Mouse (Mus musculus) layer of hippocampus, postnatal 25 days (tissue): ENCODE measurements around the gene Art3. TPM values are rescaled to one million over a fixed set of nuclear protein-coding genes. Genes with fewer than 3 reads are reported as not detected.

ENCODE experiments used
- DNase-seq, 2 experiments: peaks; one replicate each; pipeline ENCODE4 v3.0.0; 2022; ENCODE audit warnings: mixed read lengths in 2 of 2, low spot score in 1 of 2; ENCODE audit errors: extremely low spot score in 1 of 2
- total RNA-seq, 2 experiments: library from RNA; stranded (reverse); gene quantifications; 2 replicates each; pipeline ENCODE4 v1.2.3; 2021

Gene Art3
- total RNA-seq, 2 experiments from 2014 or later: 5.0 to 5.5 TPM

DNA sequence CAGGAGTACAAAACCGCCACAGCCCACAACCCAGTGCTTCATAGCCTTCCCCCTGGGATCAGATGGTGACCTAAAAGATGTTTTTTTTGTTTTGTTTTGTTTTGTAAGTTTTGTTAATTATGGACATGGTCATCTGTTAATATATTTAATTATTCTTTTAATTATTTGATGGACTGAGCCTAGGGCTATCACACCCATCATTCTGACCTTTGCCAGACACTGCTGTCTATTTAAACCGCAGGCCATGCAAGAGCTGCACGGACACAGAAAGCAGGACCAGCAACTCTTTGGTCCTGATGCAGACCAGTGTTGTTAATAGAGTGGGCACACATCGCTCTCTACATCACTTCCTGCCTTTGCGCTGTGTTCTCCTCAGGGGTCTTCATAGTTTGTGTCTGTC lies 78.9 kb downstream of the Art3 start:
- no peak for DNase-seq

DNA sequence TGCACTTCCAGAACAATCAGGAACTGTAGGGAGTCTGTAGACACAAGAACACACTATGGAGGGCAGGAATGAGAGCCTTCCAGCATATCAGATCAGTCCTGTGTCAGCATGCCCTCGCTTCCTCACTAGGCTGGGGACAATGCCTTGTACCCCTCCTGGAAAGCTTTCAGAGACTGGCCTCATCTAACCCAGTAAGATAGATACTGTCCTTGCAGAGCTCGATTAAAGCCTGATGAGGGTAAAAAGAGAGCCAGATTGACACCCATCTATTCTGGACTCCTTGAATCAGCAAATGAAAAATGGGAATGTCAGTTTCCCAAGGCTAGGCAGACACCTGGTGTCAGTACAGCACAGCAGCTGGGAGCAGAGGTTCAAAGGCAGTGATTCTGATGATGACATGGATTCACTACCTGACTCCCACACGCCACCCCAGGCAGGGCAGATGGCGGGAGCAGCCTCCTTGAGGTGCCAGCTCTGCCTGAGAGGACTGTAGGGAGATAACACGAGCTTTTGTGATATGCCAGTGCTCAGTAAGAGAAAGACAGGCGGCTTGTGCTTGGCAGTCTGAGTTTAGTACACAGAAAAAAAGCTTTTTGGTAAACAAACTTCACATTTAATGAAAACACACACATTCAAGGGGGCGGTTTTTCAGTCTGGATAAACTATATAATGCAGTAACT lies 80.0 kb downstream of the Art3 start:
- DNase-seq: no peak

DNA sequence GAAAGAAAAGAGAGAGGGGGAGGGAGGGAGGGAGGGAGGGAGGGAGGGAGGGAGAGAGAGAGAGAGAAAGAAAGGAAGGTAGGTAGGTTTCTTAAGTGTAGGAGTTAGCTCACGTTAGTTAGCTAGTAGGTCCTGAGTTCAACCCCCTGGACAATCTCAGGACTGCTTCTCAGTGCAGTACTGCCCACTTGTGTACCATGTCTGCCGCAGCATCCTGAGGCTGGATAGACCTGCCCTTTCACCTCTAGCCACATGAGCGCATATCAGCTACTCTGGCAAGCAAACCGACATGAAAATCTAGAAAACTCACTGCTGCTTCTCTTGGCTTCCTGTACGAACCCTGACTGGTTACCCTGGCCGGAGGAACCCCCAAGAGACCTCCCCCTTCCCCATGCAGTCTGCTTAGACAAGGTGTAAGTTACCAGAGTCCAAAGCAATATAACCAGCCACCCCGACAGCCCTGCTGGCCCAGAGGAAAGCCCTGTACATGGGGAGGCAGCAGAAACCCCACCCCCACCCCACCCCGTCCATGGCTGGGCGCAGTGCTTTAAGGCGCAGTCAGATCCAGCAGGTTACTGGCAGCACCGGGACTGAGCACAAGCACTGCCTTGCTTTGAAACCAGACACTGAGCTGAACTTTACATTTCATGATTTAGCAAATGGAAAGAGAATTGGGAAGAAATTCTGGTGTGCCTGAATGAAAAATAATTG lies 81.8 kb downstream of the Art3 start:
- no peak for DNase-seq

DNA sequence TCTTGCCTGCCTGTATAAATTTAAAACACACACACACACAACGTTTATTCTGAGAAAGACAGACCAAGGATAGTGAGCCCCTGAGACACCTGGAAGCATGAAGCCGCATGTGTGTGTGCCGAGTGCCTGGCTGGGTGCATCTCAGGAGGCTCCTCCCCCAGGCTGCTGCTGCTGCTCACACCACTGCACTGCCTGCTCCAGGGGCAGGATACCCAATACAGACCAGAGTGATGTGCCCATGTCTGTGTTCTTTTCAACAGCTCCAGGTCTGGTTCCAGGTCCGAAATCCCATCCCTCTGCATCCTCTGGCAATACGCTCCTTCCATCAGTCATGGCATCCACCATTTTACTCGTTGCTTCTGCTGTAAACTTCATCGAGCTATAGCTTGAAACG lies 82.4 kb downstream of the Art3 start:
- DNase-seq: no peak

DNA sequence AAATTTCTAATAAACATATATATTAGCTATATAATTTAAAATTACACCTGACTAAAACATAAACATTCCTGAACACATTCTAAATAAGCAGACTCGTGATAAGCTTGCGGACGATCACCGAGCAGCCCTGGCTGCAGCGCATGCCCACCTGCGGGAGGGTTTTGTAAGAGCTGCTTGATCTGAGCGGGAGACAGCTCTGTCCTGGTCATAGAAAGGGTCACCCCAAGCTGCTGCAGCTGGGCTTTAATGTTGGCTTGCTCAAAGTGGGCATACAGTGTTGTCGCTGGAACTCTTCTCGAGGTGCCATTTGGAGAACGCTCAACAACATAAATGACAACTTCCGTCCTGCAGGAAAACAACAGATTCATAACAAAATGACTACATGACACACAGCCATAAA lies 92.5 kb downstream of the Art3 start:
- DNase-seq: no peak

DNA sequence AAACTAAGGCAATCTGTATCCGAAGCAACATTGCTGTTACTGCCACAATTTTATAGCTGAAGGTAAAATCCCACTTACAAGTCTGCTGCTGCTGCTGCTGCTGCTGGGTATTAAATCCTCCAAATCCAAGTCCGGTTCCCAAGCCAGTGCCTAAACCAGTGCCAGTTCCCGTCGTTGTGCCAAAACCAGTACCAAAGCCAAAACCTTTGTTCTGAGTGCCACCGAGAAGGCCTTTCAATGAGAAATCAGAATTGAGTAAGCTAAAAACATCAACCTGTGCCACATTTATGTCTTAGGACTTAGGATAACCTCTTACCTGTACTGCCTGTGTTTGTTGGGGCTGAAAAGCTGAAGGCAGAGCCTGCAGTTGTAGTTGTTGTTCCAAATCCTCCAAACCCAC lies 99.1 kb downstream of the Art3 start:
- no peak for DNase-seq

DNA sequence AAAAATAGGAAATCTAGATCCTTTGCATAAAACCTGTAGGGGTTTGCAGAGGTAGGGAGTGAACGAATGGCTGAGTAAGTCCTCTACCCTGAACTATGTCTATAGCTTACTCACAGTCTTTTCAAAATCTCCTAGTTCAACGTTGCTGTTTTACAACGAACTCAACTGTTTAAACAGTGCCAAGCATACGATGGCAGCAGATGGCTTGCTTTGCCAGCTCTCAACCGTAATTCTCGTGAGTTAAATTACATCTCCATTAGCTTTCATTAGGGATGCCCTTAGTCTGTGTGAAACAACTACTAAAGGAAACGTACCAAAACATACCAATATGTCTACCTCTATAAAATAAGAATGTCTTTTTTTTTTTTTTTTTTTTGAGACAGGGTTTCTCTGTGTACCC lies 100.0 kb downstream of the Art3 start:
- DNase-seq: no peak

DNA sequence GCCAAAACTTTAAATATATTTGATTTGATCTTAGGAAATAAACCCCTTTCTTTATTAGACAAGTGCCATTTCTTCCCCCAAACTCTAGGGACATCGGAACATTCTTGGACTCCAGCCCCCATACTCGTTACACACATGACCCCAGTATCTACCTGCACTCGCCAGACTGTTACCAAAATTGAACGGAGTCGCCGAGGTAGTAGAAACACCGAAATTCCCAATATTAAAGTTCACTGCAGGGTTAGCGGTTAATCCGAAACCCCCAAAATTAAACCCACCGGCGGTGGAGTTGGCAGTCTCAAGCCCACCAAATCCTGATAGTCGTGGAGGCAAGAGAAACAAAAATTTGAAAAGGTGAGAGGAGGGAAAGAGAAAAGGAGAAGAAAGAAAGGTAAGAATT lies 102.4 kb downstream of the Art3 start:
- no peak for DNase-seq

DNA sequence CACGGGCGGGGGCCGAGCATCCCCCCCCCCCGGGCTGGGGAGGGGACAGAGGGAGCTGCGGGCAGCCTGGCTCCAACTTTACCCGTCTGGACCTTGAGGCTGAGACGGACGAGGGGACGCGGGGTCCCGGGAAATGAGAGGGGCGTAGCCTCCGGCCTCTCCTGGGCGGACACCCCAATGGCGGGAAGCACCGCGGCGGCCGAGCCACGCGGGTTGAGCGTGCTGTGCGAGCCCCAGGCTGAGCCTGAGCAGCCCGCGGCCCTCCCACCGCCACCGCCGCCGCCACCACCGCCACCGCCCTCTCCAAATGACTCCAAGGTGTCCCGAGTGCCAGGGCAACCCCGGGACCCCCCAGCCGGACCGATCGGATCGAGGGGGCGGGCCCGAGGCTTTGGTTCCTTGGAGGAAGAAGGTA lies 103.0 kb downstream of the Art3 start:
- DNase-seq: no peak

DNA sequence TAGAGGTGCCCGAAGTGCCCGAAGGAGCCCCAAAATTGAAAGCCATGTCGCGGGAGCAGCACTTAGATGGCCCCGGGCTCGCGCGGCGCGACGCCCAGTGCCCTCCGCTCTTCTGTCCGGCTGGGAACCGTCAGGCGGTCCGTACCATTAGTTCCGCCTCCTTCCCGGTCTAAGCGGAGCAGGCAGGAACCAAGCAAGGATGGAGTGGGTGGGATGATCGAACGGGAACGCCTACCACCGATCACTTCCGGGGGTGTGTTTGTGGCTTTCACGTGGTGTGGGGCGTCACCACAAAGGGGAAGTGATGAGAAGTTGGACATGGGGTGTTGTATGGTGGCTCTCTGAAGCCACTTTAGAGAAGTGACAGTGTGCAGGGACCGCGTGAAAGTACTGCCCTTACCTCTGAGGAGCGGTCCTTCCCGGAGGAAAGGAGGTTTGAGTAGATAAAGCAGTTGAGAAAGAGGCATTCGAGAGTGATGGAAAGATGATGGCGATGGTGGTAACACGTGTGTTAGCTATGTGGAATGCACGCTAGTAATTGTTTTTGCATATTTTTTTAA lies 103.5 kb downstream of the Art3 start, which contains the start of gene Nup54:
Nup54 (minus strand) TSS at position 195 of the 560 bp plus-strand sequence.
- peak; percentile 89 to 92 for DNase-seq

DNA sequence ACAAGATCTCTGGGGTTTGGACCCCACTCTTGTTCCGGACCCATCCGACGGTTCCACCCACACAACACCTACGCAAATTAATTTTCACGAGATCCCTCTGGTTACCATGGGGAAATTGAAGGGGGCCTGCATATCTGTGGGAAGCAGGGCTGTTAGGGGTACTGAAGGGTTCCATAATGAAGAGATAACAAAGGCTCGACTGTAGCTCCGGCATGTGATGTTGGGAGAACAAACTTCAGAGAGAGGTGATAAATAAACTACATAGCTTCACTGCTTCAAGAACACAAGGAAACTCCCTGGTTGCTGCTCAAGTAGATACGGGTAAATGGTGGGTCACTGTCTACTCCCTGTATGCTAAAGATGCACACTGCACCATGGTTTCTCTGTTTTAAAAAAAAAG lies 106.9 kb downstream of the Art3 start:
- no peak for DNase-seq

DNA sequence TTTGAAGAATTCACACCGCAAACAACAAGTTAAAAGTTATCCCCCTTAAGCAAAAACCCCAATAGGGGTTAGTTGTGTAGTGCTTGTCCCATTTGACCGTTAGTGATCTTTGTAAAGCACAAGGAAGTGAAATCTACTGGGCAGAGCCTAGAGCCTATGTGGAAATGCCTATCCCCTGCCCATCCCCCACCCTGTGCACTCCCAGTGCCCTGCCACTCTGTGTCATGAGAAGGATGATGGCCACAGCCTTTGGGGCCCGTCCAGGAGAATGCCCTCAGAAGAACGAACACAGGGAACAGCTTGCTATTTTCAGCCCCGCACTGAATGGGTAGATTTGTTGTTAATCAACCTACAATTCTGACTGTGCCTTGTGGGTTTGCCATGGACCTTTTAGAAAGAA lies 109.9 kb downstream of the Art3 start:
- DNase-seq: no peak

DNA sequence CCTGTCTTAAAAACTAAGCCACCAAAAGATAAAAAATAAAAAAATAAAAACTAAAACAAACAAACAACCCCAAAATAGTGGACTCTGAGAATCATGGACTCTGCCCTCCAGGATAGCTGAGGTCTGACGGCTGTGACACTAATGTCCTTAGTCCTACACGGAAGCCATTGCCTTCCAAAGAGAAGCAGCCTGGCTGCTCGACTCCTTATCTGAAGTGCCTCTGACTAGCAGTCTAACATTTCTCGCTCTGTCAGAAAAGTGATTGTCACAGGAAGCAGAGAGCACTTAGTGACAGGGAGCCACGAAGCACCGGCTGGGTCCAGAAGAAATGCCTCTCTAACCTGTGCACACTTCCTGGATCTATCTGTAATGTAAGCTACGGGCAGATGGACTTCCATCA lies 111.3 kb downstream of the Art3 start:
- no peak for DNase-seq

DNA sequence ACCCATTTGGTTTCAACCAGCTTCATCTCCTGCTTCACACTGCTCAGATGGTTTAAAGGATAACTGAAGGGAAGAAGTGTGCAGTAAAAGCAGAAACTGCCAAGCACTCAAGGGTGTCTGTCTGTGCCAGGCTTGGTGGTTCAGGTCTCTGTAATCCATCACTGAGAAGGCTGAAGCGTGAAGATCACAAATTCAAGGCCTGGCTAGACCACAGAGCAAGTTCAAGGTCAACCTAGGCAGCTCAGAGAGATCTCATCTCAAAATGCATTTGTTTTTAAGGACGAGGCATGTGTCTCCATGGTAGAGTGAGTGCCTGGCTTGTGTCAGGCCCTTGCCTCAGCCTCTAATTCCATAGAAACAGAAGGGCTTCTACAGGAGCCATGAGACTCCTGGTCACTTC lies 113.4 kb downstream of the Art3 start:
- no peak for DNase-seq

DNA sequence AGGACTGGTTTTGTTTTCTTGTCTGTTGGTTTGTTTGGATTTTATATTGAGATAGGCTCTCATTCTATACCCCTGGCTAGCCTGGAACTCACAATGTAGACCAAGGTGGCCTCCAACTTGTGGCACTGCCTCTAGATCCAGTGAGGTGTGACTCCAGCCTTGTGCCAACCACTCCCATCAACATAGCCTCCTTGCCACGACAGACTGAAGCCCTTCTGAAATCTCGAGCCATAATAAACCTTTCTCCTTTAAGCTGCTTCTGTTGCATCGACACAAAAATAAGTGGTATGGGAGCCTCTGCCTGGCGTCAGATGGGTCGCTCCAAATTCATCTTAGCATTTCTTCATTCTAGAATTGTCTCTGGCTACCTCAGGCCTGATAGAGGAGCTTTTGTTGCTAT lies 115.1 kb downstream of the Art3 start:
- DNase-seq: no peak

DNA sequence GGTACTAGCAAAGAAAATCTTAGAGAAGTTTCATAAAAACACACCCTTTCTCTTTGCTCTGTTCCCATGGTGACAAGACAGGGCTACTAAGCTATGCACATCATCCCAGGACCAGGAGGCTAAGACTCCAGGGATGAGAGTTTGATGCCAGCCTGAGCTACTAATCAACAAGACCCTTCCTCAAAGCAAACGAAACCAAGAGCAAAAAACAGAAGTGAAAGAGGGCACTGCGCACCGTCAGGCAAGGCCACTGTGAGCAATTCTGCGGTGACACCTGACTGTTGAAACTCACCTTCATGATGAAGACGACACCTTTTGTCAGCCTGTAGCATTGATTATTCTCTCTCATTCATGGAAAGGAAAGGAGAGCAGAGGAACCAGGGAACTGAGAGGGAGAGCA lies 121.2 kb downstream of the Art3 start:
- no peak for DNase-seq

DNA sequence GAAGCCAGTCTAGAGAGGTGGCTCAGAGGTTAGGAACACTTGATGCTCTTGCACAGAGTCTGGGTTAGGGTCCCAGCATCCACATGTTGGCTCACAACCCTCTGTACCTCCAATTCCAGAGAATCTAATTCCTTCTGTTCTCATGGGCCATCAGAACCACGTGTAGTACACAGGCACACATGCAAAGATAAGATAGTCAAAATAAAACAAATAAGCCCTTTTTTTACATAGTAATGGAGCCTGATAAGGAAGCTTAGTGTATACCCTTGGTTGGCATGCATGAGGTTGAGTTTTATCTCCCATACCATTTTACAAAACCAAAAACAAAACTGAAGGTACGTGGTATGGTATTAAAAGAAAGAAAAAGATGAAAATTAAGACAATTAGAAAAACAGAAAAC lies 125.8 kb downstream of the Art3 start:
- DNase-seq: no peak

DNA sequence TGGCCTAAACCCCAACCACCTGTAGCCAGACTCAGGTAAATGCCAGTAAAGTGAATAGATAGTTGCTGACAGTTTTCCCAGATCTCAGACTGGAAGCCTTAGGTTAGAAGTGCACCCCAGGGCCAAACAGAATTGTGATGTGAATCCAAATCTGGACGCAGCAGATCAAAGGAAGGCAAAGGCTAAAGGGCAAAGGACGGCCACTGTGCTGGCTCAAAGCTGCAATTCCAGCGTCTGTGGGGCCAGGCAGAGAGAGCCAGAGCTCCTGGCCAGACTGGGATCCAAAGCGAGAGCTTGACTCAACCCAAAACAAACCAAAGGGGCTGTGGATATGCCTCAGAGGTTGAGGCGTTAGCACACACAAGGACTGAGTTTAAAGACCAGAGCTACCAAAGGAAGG lies 127.1 kb downstream of the Art3 start:
- no peak for DNase-seq

DNA sequence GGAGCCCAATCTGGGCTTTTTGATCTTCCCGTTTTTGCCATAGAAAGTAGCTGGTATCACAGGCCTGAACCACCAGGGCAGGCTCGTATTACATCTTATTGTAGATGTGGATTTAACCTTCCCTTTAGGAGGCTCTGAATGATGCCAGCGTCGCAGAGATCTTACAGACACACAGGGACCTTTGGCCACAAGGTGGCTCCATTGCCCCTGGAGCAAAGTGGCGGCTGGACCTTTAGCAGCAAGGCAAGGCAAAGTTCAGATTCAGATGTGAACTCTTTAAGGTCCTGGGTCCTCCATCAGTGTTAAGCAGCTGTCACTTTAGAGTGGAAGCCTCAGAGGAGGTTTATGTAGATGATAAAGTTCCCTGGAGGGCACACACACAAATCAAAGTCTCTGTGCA lies 129.7 kb downstream of the Art3 start:
- peak in 1 of 2 experiments; percentile 62 for DNase-seq
